Mouse (Mus musculus): Measurements from ENCODE around the gene Cd164.

Gene Cd164

GRCm38 (mm10) chr10:41518981-41519618, at the start of gene Cd164:
Cd164 (plus strand) TSS chr10:41519414.
- peak; percentile 91 for DNase-seq (ENCODE audit: extremely low read depth, insufficient read length, low spot score)

GRCm38 (mm10) chr10:41470693-41471092, 48.5 kb upstream of the Cd164 start:
- DNase-seq (ENCODE audit: extremely low read depth, insufficient read length, low spot score), result no peak

GRCm38 (mm10) chr10:41472534-41472933, 46.7 kb upstream of the Cd164 start:
- DNase-seq (ENCODE audit: extremely low read depth, insufficient read length, low spot score), result no peak

GRCm38 (mm10) chr10:41472962-41473481, 46.2 kb upstream of the Cd164 start:
- DNase-seq (ENCODE audit: extremely low read depth, insufficient read length, low spot score), result no peak

GRCm38 (mm10) chr10:41473782-41474468, 45.3 kb upstream of the Cd164 start:
- no peak for DNase-seq (ENCODE audit: extremely low read depth, insufficient read length, low spot score)

GRCm38 (mm10) chr10:41474981-41475391, 44.2 kb upstream of the Cd164 start:
- no peak for DNase-seq (ENCODE audit: extremely low read depth, insufficient read length, low spot score)

GRCm38 (mm10) chr10:41476171-41477017, 42.8 kb upstream of the Cd164 start, which contains the start of gene Mical1:
Mical1 (plus strand) TSS chr10:41476314.
- DNase-seq (ENCODE audit: extremely low read depth, insufficient read length, low spot score), result no peak

GRCm38 (mm10) chr10:41477018-41477277, 42.3 kb upstream of the Cd164 start:
- peak; percentile 54 for DNase-seq (ENCODE audit: extremely low read depth, insufficient read length, low spot score)

GRCm38 (mm10) chr10:41477278-41478181, 41.7 kb upstream of the Cd164 start:
- DNase-seq (ENCODE audit: extremely low read depth, insufficient read length, low spot score), result peak; percentile 70

GRCm38 (mm10) chr10:41479961-41480360, 39.3 kb upstream of the Cd164 start:
- no peak for DNase-seq (ENCODE audit: extremely low read depth, insufficient read length, low spot score)

GRCm38 (mm10) chr10:41480938-41481880, 38.0 kb upstream of the Cd164 start:
- DNase-seq (ENCODE audit: extremely low read depth, insufficient read length, low spot score), result no peak

- DNase-seq (ENCODE audit: extremely low read depth, insufficient read length, low spot score), result no peak
These were observed 36.8 kb upstream of the Cd164 start for GRCm38 (mm10) chr10:41482446-41482845.

GRCm38 (mm10) chr10:41485778-41486177, 33.4 kb upstream of the Cd164 start:
- no peak for DNase-seq (ENCODE audit: extremely low read depth, insufficient read length, low spot score)

GRCm38 (mm10) chr10:41486506-41487170, 32.6 kb upstream of the Cd164 start:
- peak; percentile 72 for DNase-seq (ENCODE audit: extremely low read depth, insufficient read length, low spot score)

- no peak for DNase-seq (ENCODE audit: extremely low read depth, insufficient read length, low spot score)
These were observed 30.3 kb upstream of the Cd164 start for GRCm38 (mm10) chr10:41488877-41489276.

GRCm38 (mm10) chr10:41489294-41489693, 29.9 kb upstream of the Cd164 start:
- DNase-seq (ENCODE audit: extremely low read depth, insufficient read length, low spot score), result no peak

- DNase-seq (ENCODE audit: extremely low read depth, insufficient read length, low spot score), result peak; percentile 89
These were observed 29.3 kb upstream of the Cd164 start, which contains the start of the genes Smpd2 and Ppil6 for GRCm38 (mm10) chr10:41489708-41490517. Smpd2 (minus strand) TSS chr10:41490369. Ppil6 (plus strand) TSS chr10:41490439.

- DNase-seq (ENCODE audit: extremely low read depth, insufficient read length, low spot score), result no peak
These were observed 28.7 kb upstream of the Cd164 start for GRCm38 (mm10) chr10:41490518-41490873.
